Mouse (Mus musculus): ENCODE measurements around the gene Arhgef6. TPM values are rescaled to one million over a fixed set of nuclear protein-coding genes. Genes with fewer than 3 reads are reported as not detected.

The Arhgef6 gene
- polyA plus RNA-seq, 1 experiment, result 19.2 TPM

DNA sequence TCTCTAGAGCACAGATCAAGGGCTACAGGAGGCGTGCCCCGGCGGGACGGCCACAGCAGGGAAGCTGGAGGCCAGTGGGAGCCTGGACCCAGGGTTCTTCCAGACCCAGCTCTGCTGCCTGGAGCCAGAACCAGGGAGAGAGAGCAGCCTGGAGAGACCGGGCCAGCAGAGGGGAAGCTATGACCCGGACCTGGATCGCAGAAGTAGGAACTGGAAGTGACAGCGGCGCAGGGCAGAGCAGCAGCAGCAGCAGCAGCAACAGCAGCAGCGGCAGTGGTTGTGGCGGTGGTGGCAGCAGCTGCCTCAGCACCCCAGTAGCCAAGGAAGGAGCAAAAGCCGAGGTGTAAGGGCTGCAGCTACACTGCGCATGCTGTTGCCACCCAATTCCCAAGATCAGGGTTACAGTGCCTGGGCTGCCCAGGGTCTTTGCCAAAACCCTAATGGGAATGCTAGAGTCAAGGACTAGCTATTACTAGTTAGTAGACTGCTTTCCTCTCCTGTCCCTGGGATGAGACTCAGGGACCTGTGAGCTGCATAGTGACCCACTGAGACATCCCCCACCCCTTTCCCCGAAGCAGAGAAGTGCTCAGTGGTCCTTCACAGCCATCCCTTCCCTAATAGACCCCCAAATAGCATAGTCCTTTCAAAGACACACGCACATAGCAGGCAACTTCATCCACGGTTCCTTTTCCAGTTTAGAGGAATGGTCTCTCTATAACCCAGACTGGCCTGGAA lies 11.9 kb downstream of the Arhgef6 start:
- H3K27ac ChIP-seq (ENCODE audit: control insufficient read depth, insufficient read depth, low read depth, low read length), result 0 out of 2 replicates have a peak overlapping the region, but pooled peaks have one; percentile 8
- no peaks in the 10 kb centered on the region for H3K27me3 ChIP-seq (ENCODE audit: control insufficient read depth, insufficient read depth, low read length)
- no peaks in the 10 kb centered on the region for H3K36me3 ChIP-seq (ENCODE audit: control insufficient read depth, insufficient read depth, low read length)
- peaks cover 3% of the 10 kb centered on the region; the same call in 1 of the 2 replicates for H3K4me1 ChIP-seq (ENCODE audit: control insufficient read depth, insufficient read depth, low read length)
- H3K4me3 ChIP-seq (ENCODE audit: control insufficient read depth, low read depth, low read length), result peak overlapping the region; percentile 55
- TF ChIP-seq CTCF (IDR thresholded peaks at IDR 0.05; ENCODE audit: control insufficient read depth, insufficient read depth, insufficient replicate concordance, low read depth, low read length) (no peak), POLR2A (IDR thresholded peaks at IDR 0.05; ENCODE audit: control insufficient read depth, low read depth, low read length) (no peak)

DNA sequence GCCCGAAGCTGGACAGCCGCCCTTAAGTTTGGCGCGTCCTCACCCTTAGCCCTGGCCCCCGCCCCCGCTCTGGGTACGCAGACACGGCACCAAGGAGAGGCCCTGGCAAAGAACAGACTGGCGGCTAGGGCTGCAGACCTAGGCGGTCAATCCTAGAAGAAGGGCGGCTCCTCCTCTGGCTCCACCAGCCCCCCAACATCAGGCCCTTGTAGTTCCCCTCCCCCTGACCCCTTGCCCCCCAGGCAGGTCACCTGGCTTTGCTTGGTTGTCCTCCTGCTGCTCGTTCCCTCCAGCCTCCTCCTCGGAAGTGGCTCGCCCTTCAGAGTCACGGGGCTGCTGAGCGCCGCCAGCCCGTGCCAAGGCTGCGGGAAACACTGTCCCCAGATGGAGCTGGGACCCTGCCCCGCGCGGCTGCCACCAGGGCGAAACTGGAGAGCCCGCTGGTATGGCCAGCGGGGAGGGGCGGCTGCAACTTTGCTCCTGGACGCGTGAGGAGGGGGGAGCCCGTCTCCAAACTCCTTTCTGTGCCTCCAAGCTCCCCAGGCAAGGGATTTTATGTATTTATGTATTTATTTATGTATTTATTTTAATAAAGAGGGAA lies 12.6 kb downstream of the Arhgef6 start:
- H3K4me3 ChIP-seq (ENCODE audit: control insufficient read depth, low read depth, low read length), result peak overlapping the region; percentile 60
- H3K27me3 ChIP-seq (ENCODE audit: control insufficient read depth, insufficient read depth, low read length), result no peaks in the 10 kb centered on the region
- TF ChIP-seq CTCF (IDR thresholded peaks at IDR 0.05; ENCODE audit: control insufficient read depth, insufficient read depth, insufficient replicate concordance, low read depth, low read length) (no peak), POLR2A (IDR thresholded peaks at IDR 0.05; ENCODE audit: control insufficient read depth, low read depth, low read length) (no peak)
- H3K4me1 ChIP-seq (ENCODE audit: control insufficient read depth, insufficient read depth, low read length), result peaks cover 3% of the 10 kb centered on the region; the same call in 1 of the 2 replicates
- H3K36me3 ChIP-seq (ENCODE audit: control insufficient read depth, insufficient read depth, low read length), result no peaks in the 10 kb centered on the region
- H3K27ac ChIP-seq (ENCODE audit: control insufficient read depth, insufficient read depth, low read depth, low read length), result no peak overlapping the region; the same call in 1 of the 2 replicates

DNA sequence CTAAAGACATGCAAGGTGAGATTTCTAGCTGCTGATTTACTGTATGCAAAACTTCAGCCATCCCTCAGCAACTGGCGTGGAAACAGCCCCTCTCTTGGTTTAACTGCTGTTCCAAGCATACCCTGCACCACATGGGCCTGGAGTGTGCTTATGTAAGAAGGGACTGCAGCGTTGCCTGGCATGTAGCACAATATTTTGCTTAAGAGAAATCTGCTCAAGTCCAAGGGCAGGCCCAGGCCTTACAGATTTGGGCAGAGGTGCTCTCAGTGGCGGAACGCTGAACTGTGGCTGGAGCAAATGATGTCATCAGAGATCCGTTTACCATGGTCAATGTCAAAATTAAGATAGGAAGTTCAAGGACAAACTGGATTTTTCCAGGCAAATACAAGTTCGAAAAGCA lies 13.6 kb downstream of the Arhgef6 start:
- TF ChIP-seq POLR2A (IDR thresholded peaks at IDR 0.05; ENCODE audit: control insufficient read depth, low read depth, low read length) (no peak), CTCF (IDR thresholded peaks at IDR 0.05; ENCODE audit: control insufficient read depth, insufficient read depth, insufficient replicate concordance, low read depth, low read length) (no peak)
- H3K27ac ChIP-seq (ENCODE audit: control insufficient read depth, insufficient read depth, low read depth, low read length), result no peak overlapping the region
- H3K27me3 ChIP-seq (ENCODE audit: control insufficient read depth, insufficient read depth, low read length), result no peaks in the 10 kb centered on the region
- H3K4me1 ChIP-seq (ENCODE audit: control insufficient read depth, insufficient read depth, low read length), result peaks cover 3% of the 10 kb centered on the region; the same call in 1 of the 2 replicates
- H3K36me3 ChIP-seq (ENCODE audit: control insufficient read depth, insufficient read depth, low read length), result no peaks in the 10 kb centered on the region
- H3K4me3 ChIP-seq (ENCODE audit: control insufficient read depth, low read depth, low read length), result no peak overlapping the region

DNA sequence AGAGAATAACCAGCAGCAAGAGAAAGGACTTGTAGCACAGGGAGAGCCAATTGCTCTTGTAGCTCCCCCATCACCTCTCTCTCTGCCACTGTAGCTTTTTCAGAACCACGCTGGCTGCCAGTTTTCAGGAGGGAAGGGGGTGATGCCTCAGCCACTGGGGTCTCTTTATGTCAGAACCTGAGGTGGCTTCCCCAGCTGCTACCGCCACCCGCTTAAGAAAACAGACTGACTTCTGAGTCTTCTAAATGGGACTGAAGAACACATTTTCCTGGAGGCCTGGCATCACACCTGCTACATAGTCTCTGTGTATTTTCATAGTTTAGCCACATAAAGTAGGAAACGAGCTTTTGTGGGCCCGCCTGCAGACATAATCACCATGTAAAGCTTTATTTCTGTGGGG lies 26.5 kb downstream of the Arhgef6 start:
- Histone ChIP-seq H3K4me3 (ENCODE audit: control insufficient read depth, low read depth, low read length) (no peak overlapping the region), H3K36me3 (ENCODE audit: control insufficient read depth, insufficient read depth, low read length) (no peaks in the 10 kb centered on the region), H3K27me3 (ENCODE audit: control insufficient read depth, insufficient read depth, low read length) (no peaks in the 10 kb centered on the region), H3K27ac (ENCODE audit: control insufficient read depth, insufficient read depth, low read depth, low read length) (no peak overlapping the region), H3K4me1 (ENCODE audit: control insufficient read depth, insufficient read depth, low read length) (no peaks in the 10 kb centered on the region)
- TF ChIP-seq POLR2A (IDR thresholded peaks at IDR 0.05; ENCODE audit: control insufficient read depth, low read depth, low read length) (no peak), CTCF (IDR thresholded peaks at IDR 0.05; ENCODE audit: control insufficient read depth, insufficient read depth, insufficient replicate concordance, low read depth, low read length) (no peak)

DNA sequence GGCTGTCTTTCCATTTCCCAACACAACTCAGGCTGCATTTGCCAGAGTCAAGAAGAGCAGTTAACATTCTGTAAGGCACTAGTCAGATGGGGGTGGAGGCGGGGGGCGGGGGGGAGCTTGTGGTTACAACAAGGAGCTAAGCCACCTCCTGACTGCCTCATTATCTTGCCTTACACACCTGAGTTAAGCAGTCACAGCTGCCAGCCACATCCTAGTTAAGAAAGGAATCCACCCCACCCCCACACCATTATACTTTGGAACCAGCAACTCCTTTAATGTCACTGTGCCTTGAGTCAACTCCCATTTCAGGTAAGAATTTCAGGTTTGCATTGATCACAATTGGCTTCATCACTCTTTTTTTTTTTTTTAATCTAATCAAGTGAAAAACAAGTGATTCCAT lies 28.5 kb downstream of the Arhgef6 start:
- H3K36me3 ChIP-seq (ENCODE audit: control insufficient read depth, insufficient read depth, low read length), result no peaks in the 10 kb centered on the region

DNA sequence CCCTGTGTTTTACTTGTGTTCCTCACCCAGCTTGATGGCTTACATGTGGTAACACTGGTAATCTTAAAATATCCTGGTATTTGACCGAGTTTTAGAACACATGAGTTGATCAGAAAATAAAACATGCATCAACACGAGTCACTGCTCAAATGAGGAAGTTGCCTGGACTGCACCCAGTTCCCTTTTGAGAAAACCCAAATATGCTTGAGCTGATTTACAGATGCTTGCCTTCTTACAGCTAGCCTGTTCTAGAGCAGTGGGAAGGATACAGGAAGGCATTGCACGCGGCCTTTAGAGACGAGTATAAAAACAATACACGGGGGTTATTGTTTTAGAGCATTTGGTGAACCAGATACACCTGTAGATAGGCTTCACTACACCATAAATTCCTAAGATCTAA lies 31.8 kb downstream of the Arhgef6 start:
- Histone ChIP-seq H3K4me1 (ENCODE audit: control insufficient read depth, insufficient read depth, low read length) (no peaks in the 10 kb centered on the region), H3K36me3 (ENCODE audit: control insufficient read depth, insufficient read depth, low read length) (no peaks in the 10 kb centered on the region), H3K27ac (ENCODE audit: control insufficient read depth, insufficient read depth, low read depth, low read length) (no peak overlapping the region), H3K4me3 (ENCODE audit: control insufficient read depth, low read depth, low read length) (no peak overlapping the region), H3K27me3 (ENCODE audit: control insufficient read depth, insufficient read depth, low read length) (no peaks in the 10 kb centered on the region)
- TF ChIP-seq CTCF (IDR thresholded peaks at IDR 0.05; ENCODE audit: control insufficient read depth, insufficient read depth, insufficient replicate concordance, low read depth, low read length) (no peak), POLR2A (IDR thresholded peaks at IDR 0.05; ENCODE audit: control insufficient read depth, low read depth, low read length) (no peak)

More for the DNA sequence above, 28.5 kb downstream of the Arhgef6 start:
- H3K27ac ChIP-seq (ENCODE audit: control insufficient read depth, insufficient read depth, low read depth, low read length), result no peak overlapping the region
- H3K4me3 ChIP-seq (ENCODE audit: control insufficient read depth, low read depth, low read length), result no peak overlapping the region
- H3K4me1 ChIP-seq (ENCODE audit: control insufficient read depth, insufficient read depth, low read length), result no peaks in the 10 kb centered on the region
- H3K27me3 ChIP-seq (ENCODE audit: control insufficient read depth, insufficient read depth, low read length), result no peaks in the 10 kb centered on the region
- TF ChIP-seq POLR2A (IDR thresholded peaks at IDR 0.05; ENCODE audit: control insufficient read depth, low read depth, low read length) (no peak), CTCF (IDR thresholded peaks at IDR 0.05; ENCODE audit: control insufficient read depth, insufficient read depth, insufficient replicate concordance, low read depth, low read length) (no peak)

DNA sequence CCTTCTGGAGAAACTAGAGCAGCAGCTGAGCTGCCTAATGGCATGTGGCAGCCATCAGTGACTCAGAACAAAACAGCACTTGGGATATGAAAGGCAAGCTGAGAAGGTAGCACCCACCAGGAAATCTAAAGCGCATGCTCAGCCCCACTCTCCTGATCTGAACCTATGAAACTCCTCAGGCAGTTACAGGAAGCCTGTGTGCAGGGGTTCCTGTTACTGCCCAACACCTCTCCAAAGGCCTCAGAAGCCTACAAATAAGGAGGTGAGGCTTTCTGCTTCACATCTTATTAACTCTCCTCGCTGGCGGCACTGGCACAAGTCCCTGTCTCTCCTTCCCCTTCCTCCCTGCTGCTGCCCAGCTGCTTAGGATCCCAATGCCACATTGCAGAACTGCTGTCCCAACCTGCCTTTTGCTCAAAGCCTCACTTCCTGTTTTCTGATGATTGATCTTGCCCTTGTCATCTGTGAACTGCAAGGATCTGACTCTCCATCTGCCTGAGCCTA lies 33.7 kb downstream of the Arhgef6 start:
- no peak overlapping the region for H3K4me3 ChIP-seq (ENCODE audit: control insufficient read depth, low read depth, low read length)
- H3K36me3 ChIP-seq (ENCODE audit: control insufficient read depth, insufficient read depth, low read length), result no peaks in the 10 kb centered on the region
- no peak for TF ChIP-seq POLR2A (IDR thresholded peaks at IDR 0.05; ENCODE audit: control insufficient read depth, low read depth, low read length)
- TF ChIP-seq CTCF (IDR thresholded peaks at IDR 0.05; ENCODE audit: control insufficient read depth, insufficient read depth, insufficient replicate concordance, low read depth, low read length), result no peak
- H3K4me1 ChIP-seq (ENCODE audit: control insufficient read depth, insufficient read depth, low read length), result no peaks in the 10 kb centered on the region
- no peak overlapping the region for H3K27ac ChIP-seq (ENCODE audit: control insufficient read depth, insufficient read depth, low read depth, low read length)
- no peaks in the 10 kb centered on the region for H3K27me3 ChIP-seq (ENCODE audit: control insufficient read depth, insufficient read depth, low read length)
